Mouse (Mus musculus) myocyte (in vitro differentiated cells): Measurements from ENCODE around the gene Misp. TPM values are rescaled to one million over a fixed set of nuclear protein-coding genes. Genes with fewer than 3 reads are reported as not detected.
A peak's percentile ranks its signal among the peaks of the same experiment; 100 is the strongest.

Experiments used
- H3K27me3 ChIP-seq: one replicate; pipeline ENCODE4 v1.6.1; 2011; ENCODE audit not compliant: control insufficient read depth, insufficient read depth, insufficient read length
- H3K36me3 ChIP-seq: one replicate; pipeline ENCODE4 v1.6.1; 2011; ENCODE audit not compliant: control insufficient read depth, insufficient read depth
- H3K4me2 ChIP-seq: one replicate; pipeline ENCODE4 v1.6.1; 2011; ENCODE audit warnings: low read depth, control low read depth
- H3K4me3 ChIP-seq: one replicate; pipeline ENCODE4 v1.5.1; 2011; ENCODE audit warnings: mild to moderate bottlenecking, control low read depth, moderate library complexity
- H3K79me2 ChIP-seq: one replicate; pipeline ENCODE4 v1.6.1; 2011; ENCODE audit not compliant: control insufficient read depth, insufficient read depth
- H3ac ChIP-seq: one replicate; pipeline ENCODE4 v1.6.1; 2011; ENCODE audit not compliant: control insufficient read depth, insufficient read length
- CEBPB ChIP-seq: IDR thresholded peaks from 2 replicates; pipeline ENCODE4 v1.6.1; 2011; ENCODE audit warnings: mild to moderate bottlenecking, moderate library complexity; ENCODE audit not compliant: poor library complexity, insufficient read depth, severe bottlenecking
- E2F4 ChIP-seq: IDR thresholded peaks from one replicate; pipeline ENCODE4 v1.6.1; 2011; ENCODE audit warnings: mild to moderate bottlenecking, control low read depth, moderate library complexity; ENCODE audit not compliant: insufficient read depth
- MAX ChIP-seq: IDR thresholded peaks from one replicate; pipeline ENCODE4 v1.6.1; 2011; ENCODE audit warnings: low read depth, mild to moderate bottlenecking, control low read depth
- MYOD1 ChIP-seq, 3 experiments: IDR thresholded peaks; one replicate each; pipeline ENCODE4 v1.6.1; 2011; ENCODE audit warnings: control low read depth in 2 of 3, low read depth in 2 of 3, mild to moderate bottlenecking in 2 of 3, moderate library complexity in 1 of 3; ENCODE audit not compliant: insufficient read length in 2 of 3, control insufficient read depth in 1 of 3
- MYOG ChIP-seq, 3 experiments: IDR thresholded peaks; one replicate each; pipeline ENCODE4 v1.6.1; 2011; ENCODE audit warnings: control low read depth in 2 of 3, low read depth in 2 of 3, mild to moderate bottlenecking in 2 of 3; ENCODE audit not compliant: insufficient read length in 2 of 3, control insufficient read depth in 1 of 3, insufficient read depth in 1 of 3
- POLR2A ChIP-seq: IDR thresholded peaks from one replicate; pipeline ENCODE4 v1.6.1; 2011; ENCODE audit warnings: low read depth, mild to moderate bottlenecking, control low read depth, moderate library complexity; ENCODE audit not compliant: insufficient read length
- POLR2AphosphoS2 ChIP-seq: IDR thresholded peaks from one replicate; pipeline ENCODE4 v1.6.1; 2011; ENCODE audit warnings: low read depth, control low read depth; ENCODE audit not compliant: insufficient read length
- REST ChIP-seq: IDR thresholded peaks from one replicate; pipeline ENCODE4 v1.6.1; 2011; ENCODE audit warnings: mild to moderate bottlenecking, control low read depth, moderate library complexity; ENCODE audit not compliant: insufficient read depth, insufficient read length
- SRF ChIP-seq: IDR thresholded peaks from one replicate; pipeline ENCODE4 v1.6.1; 2011; ENCODE audit warnings: low read depth; ENCODE audit not compliant: control insufficient read depth, insufficient read length
- TCF12 ChIP-seq: IDR thresholded peaks from one replicate; pipeline ENCODE4 v1.6.1; 2011; ENCODE audit warnings: mild to moderate bottlenecking, control low read depth; ENCODE audit not compliant: poor library complexity, insufficient read depth, severe bottlenecking
- TCF3 ChIP-seq: IDR thresholded peaks from one replicate; pipeline ENCODE4 v1.6.1; 2011; ENCODE audit warnings: low read depth, control low read depth; ENCODE audit not compliant: insufficient read length
- USF1 ChIP-seq: IDR thresholded peaks from one replicate; pipeline ENCODE4 v1.6.1; 2011; ENCODE audit warnings: low read depth, mild to moderate bottlenecking, control low read depth, moderate library complexity
- polyA plus RNA-seq: library from polyadenylated mRNA; unstranded; fragments of >200 nt; fragmentation: generic; extraction: Trizol; gene quantifications from one replicate; pipeline ENCODE4 v1.2.1, GENCODE M21; 2012; ENCODE audit warnings: missing spikeins

The Misp gene
- polyA plus RNA-seq, 1 experiment, result 0.06 TPM

- TF ChIP-seq POLR2A (no peak), SRF (no peak), E2F4 (no peak), MYOD1 (IDR thresholded peaks at IDR 0.05; ENCODE audit: control insufficient read depth in 1 of 3, insufficient read length in 2 of 3, low read depth in 2 of 3) (no peak), MYOG (IDR thresholded peaks at IDR 0.05; ENCODE audit: control insufficient read depth in 1 of 3, insufficient read depth in 1 of 3, insufficient read length in 2 of 3, low read depth in 2 of 3) (no peak), TCF12 (no peak), MAX (no peak), POLR2AphosphoS2 (no peak), TCF3 (no peak), CEBPB (no peak), USF1 (no peak), REST (no peak)
- Histone ChIP-seq H3K27me3 (no peaks in the 10 kb centered on the region), H3K79me2 (no peaks in the 10 kb centered on the region)
Measured at GRCm38 (mm10) chr10:79846553-79846952, 25.8 kb downstream of the Misp start.

DNA sequence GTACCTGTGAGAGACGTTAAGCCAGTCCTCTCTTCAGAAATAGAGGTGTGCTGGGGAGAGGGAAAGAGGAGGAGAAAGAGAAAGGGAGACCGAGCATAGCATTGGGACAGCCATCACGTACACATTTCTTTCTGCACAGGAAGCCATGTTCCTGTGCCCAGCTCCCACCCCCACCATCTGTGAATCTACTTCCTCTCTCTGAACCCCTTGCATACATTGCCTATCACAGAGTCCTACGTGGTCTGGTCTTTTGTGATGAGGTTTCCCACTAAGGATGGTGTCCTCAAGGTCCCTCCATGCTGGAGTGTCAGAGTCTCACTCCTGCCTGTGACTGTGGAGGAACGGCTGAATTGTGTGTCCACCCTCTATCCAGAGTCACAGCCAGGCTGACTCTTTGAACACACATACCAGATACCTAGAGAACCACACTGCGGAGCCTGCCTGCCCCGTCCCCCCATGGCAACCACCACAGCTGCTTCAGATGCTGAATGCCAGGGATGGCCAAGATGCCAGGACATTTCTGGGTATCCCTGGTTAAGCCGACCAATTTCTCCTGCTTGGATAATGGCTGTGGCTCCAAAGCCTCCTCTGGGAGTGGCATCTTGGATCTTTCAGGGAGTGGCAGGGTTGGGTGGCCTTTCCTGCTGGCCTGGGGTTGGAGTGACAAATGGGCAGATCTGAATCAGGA, 29.3 kb downstream of the Misp start:
- Histone ChIP-seq H3K4me2 (peak overlapping the region; percentile 43), H3K79me2 (peaks cover under 1% of the 10 kb centered on the region), H3ac (no peak overlapping the region), H3K36me3 (no peaks in the 10 kb centered on the region), H3K27me3 (no peaks in the 10 kb centered on the region), H3K4me3 (no peak overlapping the region)
- no peak for TF ChIP-seq USF1
- TF ChIP-seq MYOG (IDR thresholded peaks at IDR 0.05; ENCODE audit: control insufficient read depth in 1 of 3, insufficient read depth in 1 of 3, insufficient read length in 2 of 3, low read depth in 2 of 3), result peak; percentile 77 to 98 (median 82)
- TF ChIP-seq TCF12, result peak; percentile 66
- TF ChIP-seq REST, result no peak
- TF ChIP-seq MAX, result no peak
- TF ChIP-seq CEBPB, result no peak
- TF ChIP-seq E2F4, result no peak
- peak; percentile 53 for TF ChIP-seq TCF3
- TF ChIP-seq MYOD1 (IDR thresholded peaks at IDR 0.05; ENCODE audit: control insufficient read depth in 1 of 3, insufficient read length in 2 of 3, low read depth in 2 of 3), result peak in 2 of 3 experiments; percentile 47 to 77
- peak; percentile 28 for TF ChIP-seq POLR2A
- no peak for TF ChIP-seq SRF

More at GRCm38 (mm10) chr10:79846553-79846952, 25.8 kb downstream of the Misp start:
- no peak overlapping the region for H3K4me3 ChIP-seq
- H3ac ChIP-seq, result no peak overlapping the region
- H3K36me3 ChIP-seq, result no peaks in the 10 kb centered on the region
- H3K4me2 ChIP-seq, result no peak overlapping the region

GRCm38 (mm10) chr10:79851653-79852052, 30.9 kb downstream of the Misp start:
- Histone ChIP-seq H3K4me3 (no peak overlapping the region), H3ac (no peak overlapping the region), H3K36me3 (peaks cover 5% of the 10 kb centered on the region), H3K27me3 (no peaks in the 10 kb centered on the region), H3K79me2 (peaks cover 16% of the 10 kb centered on the region), H3K4me2 (peak overlapping the region; percentile 100)
- TF ChIP-seq MAX (no peak), MYOG (IDR thresholded peaks at IDR 0.05; ENCODE audit: control insufficient read depth in 1 of 3, insufficient read depth in 1 of 3, insufficient read length in 2 of 3, low read depth in 2 of 3) (peak in 1 of 3 experiments; percentile 60), MYOD1 (IDR thresholded peaks at IDR 0.05; ENCODE audit: control insufficient read depth in 1 of 3, insufficient read length in 2 of 3, low read depth in 2 of 3) (peak in 2 of 3 experiments; percentile 45 to 66)

DNA sequence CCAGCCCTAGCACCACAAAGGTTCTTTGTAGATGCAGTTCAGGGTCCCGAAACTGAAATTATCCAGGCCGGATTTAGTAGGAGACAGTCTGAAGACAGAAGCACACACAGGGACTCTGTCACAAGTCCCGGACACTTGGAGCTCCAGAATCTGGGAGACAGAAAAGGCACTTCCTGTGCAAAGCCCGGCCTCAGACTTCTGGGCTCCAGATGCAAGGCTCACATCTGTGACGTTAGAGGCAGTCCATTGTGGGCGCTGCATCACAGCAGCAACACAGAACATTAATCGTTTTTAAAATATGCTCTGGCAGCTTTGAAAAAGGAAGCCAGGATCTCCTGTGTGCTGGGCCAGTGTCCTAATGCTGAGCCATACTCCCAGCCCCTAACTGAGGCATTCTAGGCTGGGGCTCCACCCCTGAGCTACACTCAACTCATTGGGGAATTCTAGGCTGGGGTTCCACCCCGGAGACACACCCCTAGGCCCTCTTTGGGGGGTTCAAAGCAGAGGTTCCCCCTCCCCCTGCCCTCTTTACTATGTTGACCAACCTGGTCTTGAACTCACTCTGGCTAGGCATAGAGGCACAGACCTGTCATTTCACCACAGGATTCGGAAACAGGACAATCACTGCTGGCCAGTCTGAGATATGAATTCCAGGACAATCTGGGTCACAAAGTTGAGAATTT, 31.5 kb downstream of the Misp start:
- TF ChIP-seq MYOD1 (IDR thresholded peaks at IDR 0.05; ENCODE audit: control insufficient read depth in 1 of 3, insufficient read length in 2 of 3, low read depth in 2 of 3), result no peak
- no peak for TF ChIP-seq POLR2A
- TF ChIP-seq USF1, result no peak
- TF ChIP-seq REST, result no peak
- no peak for TF ChIP-seq POLR2AphosphoS2
- no peak for TF ChIP-seq SRF
- no peak for TF ChIP-seq E2F4
- TF ChIP-seq TCF3, result no peak
- TF ChIP-seq MAX, result no peak
- no peak for TF ChIP-seq TCF12
- no peak for TF ChIP-seq MYOG (IDR thresholded peaks at IDR 0.05; ENCODE audit: control insufficient read depth in 1 of 3, insufficient read depth in 1 of 3, insufficient read length in 2 of 3, low read depth in 2 of 3)
- no peak for TF ChIP-seq CEBPB
- H3K79me2 ChIP-seq, result peaks cover 22% of the 10 kb centered on the region
- H3K27me3 ChIP-seq, result no peaks in the 10 kb centered on the region
- H3K4me3 ChIP-seq, result peak overlapping the region; percentile 98
- peak overlapping the region; percentile 100 for H3K4me2 ChIP-seq
- no peak overlapping the region for H3ac ChIP-seq
- peaks cover 7% of the 10 kb centered on the region for H3K36me3 ChIP-seq
